37 mouse cellular contexts compared by ENCODE assay signal in genomic region chr11:4099447-4099846, GRCm38 (mm10). TPM values are rescaled to one million over a fixed set of nuclear protein-coding genes. Genes with fewer than 3 reads are reported as not detected.
DNase-seq lines count a peak whose midpoint lies in the region; ATAC-seq and TF ChIP-seq lines count a peak whose summit lies in the region.
"Had no signal": no experiment of that assay in that cellular context is flagged by ENCODE, and none has a peak within 500 bp of the region (broad histone marks: within the 10 kb centered on the region; RNA-seq: fewer than 3 reads in every experiment).

No protein-coding gene starts in this region.

- H3K4me2 ChIP-seq in hindbrain, postnatal 0 days (ENCODE audit: low read depth, low read length), result no peak overlapping the region
- no peak overlapping the region for H3K4me2 ChIP-seq in midbrain, postnatal 0 days (ENCODE audit: low read depth, low read length, poor library complexity, severe bottlenecking)
- no peak overlapping the region for H3K4me2 ChIP-seq in midbrain, embryonic 11.5 days
- H3K4me2 ChIP-seq: embryonic facial prominence, embryonic 13.5 days; forebrain, embryonic 12.5 days; heart, embryonic 12.5 days; hindbrain, embryonic 15.5 days; intestine, embryonic 15.5 days; limb, embryonic 13.5 days; liver, embryonic 11.5 days; lung, embryonic 15.5 days had no signal

- peak overlapping the region; percentile 57; the same call in 1 of the 2 replicates for H3K27ac ChIP-seq in hindbrain, postnatal 0 days
- H3K27ac ChIP-seq in hindbrain, embryonic 10.5 days, result no peak overlapping the region
- no peak overlapping the region for H3K27ac ChIP-seq in midbrain, postnatal 0 days (ENCODE audit: low read depth, low read length)
- no peak overlapping the region for H3K27ac ChIP-seq in midbrain, embryonic 11.5 days (ENCODE audit: low read depth, low read length)
- H3K27ac ChIP-seq in olfactory bulb, adult 2 months (ENCODE audit: insufficient read depth, low read depth, low read length), result peak overlapping the region; percentile 26
- H3K27ac ChIP-seq: embryonic facial prominence, embryonic 13.5 days; forebrain, embryonic 12.5 days; heart, adult 2 months; hindbrain, embryonic 15.5 days; intestine, embryonic 15.5 days; limb, embryonic 13.5 days; lung, embryonic 15.5 days; midbrain, embryonic 10.5 days had no signal

- peak; percentile 25 for DNase-seq in cerebellum, adult 11-12 months
- DNase-seq in cerebellum, adult 9-11 months, result no peak
- DNase-seq in hindbrain, postnatal 0 days (ENCODE audit: low spot score), result peak; percentile 28
- no peak for DNase-seq in hindbrain, embryonic 10.5 days (ENCODE audit: low spot score)
- peak; percentile 12 for DNase-seq in midbrain, postnatal 0 days (ENCODE audit: low spot score)
- DNase-seq in midbrain, embryonic 11.5 days (ENCODE audit: low spot score, missing footprints), result no peak
- DNase-seq: adrenal gland, adult 2 months; adrenal gland, postnatal 36 days; cerebellum, adult 8-10 months; cerebellum, postnatal 36 days; embryo, embryonic 11 days; gastrocnemius, postnatal 25 days; heart, adult 2 months; heart, postnatal 4 days; kidney, adult 2 months; kidney, postnatal 36 days; retina, postnatal 1 day; thymus, postnatal 14 days had no signal

- no peaks in the 10 kb centered on the region for H3K9me3 ChIP-seq in hindbrain, postnatal 0 days (ENCODE audit: low read length)
- H3K9me3 ChIP-seq in hindbrain, embryonic 10.5 days, result no peaks in the 10 kb centered on the region
- H3K9me3 ChIP-seq in midbrain, postnatal 0 days (ENCODE audit: low read length), result no peaks in the 10 kb centered on the region
- H3K9me3 ChIP-seq in midbrain, embryonic 11.5 days (ENCODE audit: control insufficient read depth, low read length), result no peaks in the 10 kb centered on the region
- H3K9me3 ChIP-seq: embryonic facial prominence, embryonic 13.5 days; forebrain, embryonic 12.5 days; heart, embryonic 12.5 days; hindbrain, embryonic 15.5 days; intestine, embryonic 15.5 days; limb, embryonic 13.5 days; lung, embryonic 15.5 days; midbrain, embryonic 10.5 days had no signal

- no peak for TF ChIP-seq POLR2A in olfactory bulb, adult 2 months (IDR thresholded peaks at IDR 0.05; ENCODE audit: insufficient read depth, low read depth, low read length)

- peaks cover 14% of the 10 kb centered on the region; the same call in 1 of the 2 replicates for H3K4me1 ChIP-seq in hindbrain, postnatal 0 days (ENCODE audit: insufficient read depth, low read length)
- peaks cover 27% of the 10 kb centered on the region for H3K4me1 ChIP-seq in hindbrain, embryonic 10.5 days (replicated peaks)
- peaks cover 3% of the 10 kb centered on the region; the same call in 1 of the 2 replicates for H3K4me1 ChIP-seq in midbrain, postnatal 0 days (ENCODE audit: insufficient read depth, low read length)
- H3K4me1 ChIP-seq in midbrain, embryonic 11.5 days (ENCODE audit: control insufficient read depth, insufficient read depth, low read length), result peaks cover 12% of the 10 kb centered on the region
- peaks cover 13% of the 10 kb centered on the region for H3K4me1 ChIP-seq in olfactory bulb, adult 2 months (ENCODE audit: control insufficient read depth, insufficient read depth, low read length)

- no peak for ATAC-seq in hindbrain, postnatal 0 days
- no peak for ATAC-seq in midbrain, postnatal 0 days (ENCODE audit: low FRiP score)
- ATAC-seq in midbrain, embryonic 11.5 days (ENCODE audit: low FRiP score), result no peak
- ATAC-seq: activated CD4-positive, CD25-positive, alpha-beta regulatory T cell, adult 4 months; intestine, embryonic 15.5 days had no signal

- 59% methylated on average over 3 of the region's 3 CpGs for WGBS in hindbrain, postnatal 0 days
- 71% methylated on average over 3 of the region's 3 CpGs for WGBS in hindbrain, embryonic 10.5 days
- 84% methylated on average over 3 of the region's 3 CpGs for WGBS in midbrain, postnatal 0 days
- 56% methylated on average over 3 of the region's 3 CpGs for WGBS in midbrain, embryonic 11.5 days
- WGBS in olfactory bulb, adult 2 months, result 38% methylated on average over 3 of the region's 3 CpGs

- H3K27me3 ChIP-seq in hindbrain, postnatal 0 days (ENCODE audit: insufficient read depth, low read length), result no peaks in the 10 kb centered on the region
- H3K27me3 ChIP-seq in hindbrain, embryonic 10.5 days (ENCODE audit: insufficient read depth, poor library complexity, severe bottlenecking), result no peaks in the 10 kb centered on the region
- H3K27me3 ChIP-seq in midbrain, postnatal 0 days (ENCODE audit: insufficient read depth, low read length), result no peaks in the 10 kb centered on the region
- no peaks in the 10 kb centered on the region for H3K27me3 ChIP-seq in midbrain, embryonic 11.5 days (ENCODE audit: control insufficient read depth, insufficient read depth, low read length)
- H3K27me3 ChIP-seq: CH12.LX; embryonic facial prominence, embryonic 13.5 days; forebrain, embryonic 12.5 days; heart, embryonic 12.5 days; hindbrain, embryonic 15.5 days; intestine, embryonic 15.5 days; limb, embryonic 13.5 days; lung, embryonic 15.5 days had no signal

- no peak overlapping the region for H3K9ac ChIP-seq in hindbrain, postnatal 0 days (replicated peaks; ENCODE audit: low read length)
- no peak overlapping the region for H3K9ac ChIP-seq in midbrain, postnatal 0 days (replicated peaks; ENCODE audit: low read length, poor library complexity, severe bottlenecking)
- H3K9ac ChIP-seq in midbrain, embryonic 11.5 days (ENCODE audit: low read length), result no peak overlapping the region
- H3K9ac ChIP-seq: forebrain, embryonic 12.5 days; heart, embryonic 12.5 days; hindbrain, embryonic 15.5 days; intestine, embryonic 15.5 days; limb, embryonic 13.5 days; lung, embryonic 15.5 days had no signal

- H3K4me3 ChIP-seq in hindbrain, postnatal 0 days (ENCODE audit: low read length), result no peak overlapping the region
- no peak overlapping the region for H3K4me3 ChIP-seq in hindbrain, embryonic 10.5 days
- no peak overlapping the region for H3K4me3 ChIP-seq in midbrain, postnatal 0 days (ENCODE audit: low read depth, low read length)
- H3K4me3 ChIP-seq in midbrain, embryonic 11.5 days (ENCODE audit: low read depth, low read length), result no peak overlapping the region
- no peak overlapping the region for H3K4me3 ChIP-seq in olfactory bulb, adult 2 months (ENCODE audit: insufficient read depth, low read depth, low read length)
- H3K4me3 ChIP-seq: embryonic facial prominence, embryonic 13.5 days; erythroblast, embryonic 14.5 days; forebrain, embryonic 12.5 days; heart, adult 2 months; heart, embryonic 12.5 days; hindbrain, embryonic 15.5 days; intestine, embryonic 15.5 days; limb, embryonic 13.5 days; lung, embryonic 15.5 days; midbrain, embryonic 10.5 days had no signal

- H3K36me3 ChIP-seq in hindbrain, postnatal 0 days (ENCODE audit: insufficient read depth, low read length), result no peaks in the 10 kb centered on the region; the same call in 1 of the 2 replicates
- H3K36me3 ChIP-seq in hindbrain, embryonic 10.5 days, result no peaks in the 10 kb centered on the region
- peaks cover 13% of the 10 kb centered on the region; the same call in 1 of the 2 replicates for H3K36me3 ChIP-seq in midbrain, postnatal 0 days (ENCODE audit: insufficient read depth, low read length)
- no peaks in the 10 kb centered on the region for H3K36me3 ChIP-seq in midbrain, embryonic 11.5 days (ENCODE audit: control insufficient read depth, insufficient read depth, low read length)
- H3K36me3 ChIP-seq: forebrain, embryonic 12.5 days; heart, embryonic 12.5 days; hindbrain, embryonic 15.5 days; intestine, embryonic 15.5 days; limb, embryonic 13.5 days; lung, embryonic 15.5 days; midbrain, embryonic 10.5 days had no signal

- no peak for TF ChIP-seq CTCF in hindbrain, postnatal 0 days (IDR thresholded peaks at IDR 0.05; ENCODE audit: low read depth)
- no peak for TF ChIP-seq CTCF in midbrain, postnatal 0 days (IDR thresholded peaks at IDR 0.05)
- TF ChIP-seq CTCF in olfactory bulb, adult 2 months (IDR thresholded peaks at IDR 0.05; ENCODE audit: insufficient read depth, low read depth, low read length), result no peak

RNA-seq across cellular contexts. Expression of gene Mtfp1, which starts 4.2 kb away (rescaled TPM):
- 14.8 and 20.4 TPM in 2 replicates for total RNA-seq in hindbrain, postnatal 0 days (2014; rRNA removed)
- polyA plus RNA-seq in hindbrain, postnatal 0 days (2015; fragmentation: Nextera tagmentation; extraction: Ambion mirVana), result 17.7 TPM in 2 replicates
- polyA plus RNA-seq in hindbrain, embryonic 10.5 days (2016; fragmentation: Nextera tagmentation; extraction: Ambion mirVana), result 8.7 and 9.9 TPM in 2 replicates
- 13.5 and 17.7 TPM in 2 replicates for total RNA-seq in midbrain, postnatal 0 days (2014; rRNA removed)
- 15.4 and 19.6 TPM in 2 replicates for polyA plus RNA-seq in midbrain, postnatal 0 days (2015; fragmentation: Nextera tagmentation; extraction: Ambion mirVana)
- polyA plus RNA-seq in midbrain, embryonic 11.5 days (2014; fragmentation: Nextera tagmentation; extraction: Ambion mirVana), result 5.7 TPM in 2 replicates
- polyA plus RNA-seq in olfactory bulb, adult 2 months (2012; ENCODE audit: insufficient read depth, insufficient read length, low replicate concordance, missing spikeins), result not detected in 2 replicates

RNA-seq across cellular contexts. Expression of gene Sec14l2, which starts 23.8 kb away (rescaled TPM):
- 13.4 and 13.9 TPM in 2 replicates for total RNA-seq in hindbrain, postnatal 0 days (2014; rRNA removed)
- 8.1 and 9.5 TPM in 2 replicates for polyA plus RNA-seq in hindbrain, postnatal 0 days (2015; fragmentation: Nextera tagmentation; extraction: Ambion mirVana)
- 2.6 and 3.0 TPM in 2 replicates for polyA plus RNA-seq in hindbrain, embryonic 10.5 days (2016; fragmentation: Nextera tagmentation; extraction: Ambion mirVana)
- 8.2 and 13.2 TPM in 2 replicates for total RNA-seq in midbrain, postnatal 0 days (2014; rRNA removed)
- polyA plus RNA-seq in midbrain, postnatal 0 days (2015; fragmentation: Nextera tagmentation; extraction: Ambion mirVana), result 5.5 and 6.9 TPM in 2 replicates
- 1.9 TPM in 2 replicates for polyA plus RNA-seq in midbrain, embryonic 11.5 days (2014; fragmentation: Nextera tagmentation; extraction: Ambion mirVana)
- polyA plus RNA-seq in olfactory bulb, adult 2 months (2012; ENCODE audit: insufficient read depth, insufficient read length, low replicate concordance, missing spikeins), result not detected in 2 replicates
- total RNA-seq: monocyte, adult 5-6 weeks had no signal

RNA-seq across cellular contexts. Expression of gene Sec14l3, which starts 34.8 kb away (rescaled TPM):
- 0.36 and 1.6 TPM in 2 replicates for total RNA-seq in hindbrain, postnatal 0 days (2014; rRNA removed)
- polyA plus RNA-seq in hindbrain, postnatal 0 days (2015; fragmentation: Nextera tagmentation; extraction: Ambion mirVana), result 1.7 and 1.8 TPM in 2 replicates
- not detected in 2 replicates for polyA plus RNA-seq in hindbrain, embryonic 10.5 days (2016; fragmentation: Nextera tagmentation; extraction: Ambion mirVana)
- total RNA-seq in midbrain, postnatal 0 days (2014; rRNA removed), result 1.5 and 1.8 TPM in 2 replicates
- 4.3 and 5.1 TPM in 2 replicates for polyA plus RNA-seq in midbrain, postnatal 0 days (2015; fragmentation: Nextera tagmentation; extraction: Ambion mirVana)
- polyA plus RNA-seq in midbrain, embryonic 11.5 days (2014; fragmentation: Nextera tagmentation; extraction: Ambion mirVana), result not detected in 2 replicates
- polyA plus RNA-seq in olfactory bulb, adult 2 months (2012; ENCODE audit: insufficient read depth, insufficient read length, low replicate concordance, missing spikeins), result not detected in 2 replicates
- total RNA-seq: adrenal gland, adult 2 months; adrenal gland, postnatal 36 days; CH12.LX; gastrocnemius, adult 18-20 months; gastrocnemius, postnatal 25 days; heart, adult 2 months; heart, postnatal 4 days; megakaryocyte progenitor cell, adult 5-6 weeks; monocyte, adult 5-6 weeks had no signal
- polyA plus RNA-seq: activated CD4-positive, CD25-positive, alpha-beta regulatory T cell, adult 4 months; adrenal gland, adult 2 months; C2C12; embryonic facial prominence, embryonic 13.5 days; erythroblast, embryonic 14.5 days; heart, embryonic 12.5 days; intestine, embryonic 15.5 days; limb, embryonic 13.5 days; liver, embryonic 11.5 days; liver, embryonic 16.5 days; midbrain, embryonic 10.5 days; urinary bladder, adult 2 months had no signal

RNA-seq across cellular contexts. Expression of gene Rnf215, which starts 35.6 kb away (rescaled TPM):
- total RNA-seq in hindbrain, postnatal 0 days (2014; rRNA removed), result 84.3 and 90.4 TPM in 2 replicates
- 49.7 and 51.0 TPM in 2 replicates for polyA plus RNA-seq in hindbrain, postnatal 0 days (2015; fragmentation: Nextera tagmentation; extraction: Ambion mirVana)
- 22.0 and 25.8 TPM in 2 replicates for polyA plus RNA-seq in hindbrain, embryonic 10.5 days (2016; fragmentation: Nextera tagmentation; extraction: Ambion mirVana)
- 93.8 and 112 TPM in 2 replicates for total RNA-seq in midbrain, postnatal 0 days (2014; rRNA removed)
- polyA plus RNA-seq in midbrain, postnatal 0 days (2015; fragmentation: Nextera tagmentation; extraction: Ambion mirVana), result 49.2 and 52.9 TPM in 2 replicates
- polyA plus RNA-seq in midbrain, embryonic 11.5 days (2014; fragmentation: Nextera tagmentation; extraction: Ambion mirVana), result 23.5 and 26.7 TPM in 2 replicates
- not detected in 2 replicates for polyA plus RNA-seq in olfactory bulb, adult 2 months (2012; ENCODE audit: insufficient read depth, insufficient read length, low replicate concordance, missing spikeins)

Comparison
In these comparisons a context has a peak if more than half of its experiments do, and no peak if none do; other contexts are left out.
1. DNase-seq: peak in cerebellum, adult 11-12 months (single experiment), hindbrain, postnatal 0 days (single experiment) and midbrain, postnatal 0 days (single experiment); none in cerebellum, adult 9-11 months (single experiment), hindbrain, embryonic 10.5 days (single experiment) and midbrain, embryonic 11.5 days (single experiment).
2. H3K27ac ChIP-seq: peak in hindbrain, postnatal 0 days (single experiment) and olfactory bulb, adult 2 months (single experiment); none in hindbrain, embryonic 10.5 days (single experiment), midbrain, postnatal 0 days (single experiment) and midbrain, embryonic 11.5 days (single experiment).